Mouse (Mus musculus) cerebellum, postnatal 25 days (tissue): ENCODE measurements around the gene Olfr800.

Source experiments
- DNase-seq, 2 experiments: peaks; one replicate each; pipeline ENCODE4 v3.0.0; 2021; ENCODE audit warnings: mixed read lengths in 2 of 2

The Olfr800 gene

GRCm38 (mm10) chr10:129657394-129657793, at the start of gene Olfr800:
TSS of gene Olfr800 (plus strand) at chr10:129657694.
- no peak for DNase-seq

GRCm38 (mm10) chr10:129612470-129612869, 45.0 kb upstream of the Olfr800 start, which contains the start of gene Olfr796:
TSS of gene Olfr796 (minus strand) at chr10:129612570.
- no peak for DNase-seq

- DNase-seq, result no peak
These were observed 35.8 kb upstream of the Olfr800 start for GRCm38 (mm10) chr10:129621724-129622123.

GRCm38 (mm10) chr10:129623251-129623650, 34.2 kb upstream of the Olfr800 start:
- no peak for DNase-seq

GRCm38 (mm10) chr10:129627834-129628233, 29.7 kb upstream of the Olfr800 start, which contains the start of gene Olfr798:
TSS of gene Olfr798 (minus strand) at chr10:129627934.
- no peak for DNase-seq

GRCm38 (mm10) chr10:129637184-129637583, 20.3 kb upstream of the Olfr800 start, which contains the start of gene Olfr799:
TSS of gene Olfr799 (plus strand) at chr10:129637484.
- DNase-seq, result no peak

- no peak for DNase-seq
These were observed 5.7 kb upstream of the Olfr800 start for GRCm38 (mm10) chr10:129651763-129652162.

GRCm38 (mm10) chr10:129673765-129674164, 16.3 kb downstream of the Olfr800 start, which contains the start of gene Olfr801:
TSS of gene Olfr801 (minus strand) at chr10:129673865.
- no peak for DNase-seq

- DNase-seq, result no peak
These were observed 30.6 kb downstream of the Olfr800 start, which contains the start of gene Olfr802 for GRCm38 (mm10) chr10:129688069-129688468. TSS of gene Olfr802 (minus strand) at chr10:129688169.

GRCm38 (mm10) chr10:129694186-129694585, 36.7 kb downstream of the Olfr800 start, which contains the start of gene Olfr803:
TSS of gene Olfr803 (minus strand) at chr10:129694286.
- DNase-seq, result no peak

GRCm38 (mm10) chr10:129702910-129703309, 45.4 kb downstream of the Olfr800 start, which contains the start of gene Olfr804:
TSS of gene Olfr804 (plus strand) at chr10:129703210.
- DNase-seq, result no peak
